Mouse (Mus musculus): ENCODE data around the gene Lrrtm3.

Gene Lrrtm3

DNA sequence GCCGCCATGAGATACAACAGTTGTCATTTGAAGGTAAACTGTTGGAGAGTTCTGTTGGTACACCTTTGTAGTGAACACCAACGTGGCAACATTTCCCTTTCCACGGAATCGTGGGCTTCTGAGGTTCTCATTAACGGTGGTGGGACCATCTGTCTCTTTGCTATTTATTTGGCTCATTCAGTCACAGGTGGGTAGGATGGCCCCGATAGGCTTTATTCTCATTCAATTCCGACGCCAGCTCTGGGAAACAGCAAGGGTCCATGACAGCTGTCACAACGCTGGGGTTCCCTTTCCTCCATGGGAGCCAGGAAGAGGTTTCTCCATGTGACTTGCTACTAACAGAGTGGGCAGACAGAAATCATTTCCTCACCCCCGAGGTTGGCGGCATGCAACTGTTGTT, 48.2 kb downstream of the Lrrtm3 start:
- peak in 1 of 2 experiments; percentile 10 for DNase-seq (ENCODE audit: low spot score in 2 of 2)

GRCm38 (mm10) chr10:64041218-64041617, 48.9 kb downstream of the Lrrtm3 start:
- no peak for DNase-seq (ENCODE audit: low spot score in 2 of 2)

GRCm38 (mm10) chr10:64039760-64040535, 50.1 kb downstream of the Lrrtm3 start:
- peak in 1 of 2 experiments; percentile 47 for DNase-seq (ENCODE audit: low spot score in 2 of 2)

- no peak for DNase-seq (ENCODE audit: low spot score in 2 of 2)
Observed at GRCm38 (mm10) chr10:64030901-64031300, 59.2 kb downstream of the Lrrtm3 start.

- no peak for DNase-seq (ENCODE audit: low spot score in 2 of 2)
Observed at GRCm38 (mm10) chr10:64023340-64023739, 66.7 kb downstream of the Lrrtm3 start.

DNA sequence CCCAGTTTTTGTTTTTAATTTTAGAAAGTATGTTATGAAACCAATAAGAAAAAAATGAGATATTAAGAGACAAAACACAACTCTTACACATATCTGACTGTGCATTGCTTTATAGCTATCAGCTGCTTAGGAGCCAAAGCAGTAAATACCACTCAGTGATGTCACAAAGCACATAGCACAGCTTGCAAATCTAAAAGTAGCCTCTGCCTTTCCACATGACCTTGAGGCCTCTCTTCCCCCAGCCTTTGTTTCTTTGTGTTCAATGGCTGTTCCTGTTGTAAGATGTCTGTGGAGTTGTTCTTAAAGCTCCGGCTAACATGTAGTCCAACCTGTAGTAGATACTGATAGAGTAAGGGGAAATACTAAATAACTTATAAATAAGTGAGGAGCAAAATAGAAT, 69.7 kb downstream of the Lrrtm3 start:
- DNase-seq (ENCODE audit: low spot score in 2 of 2): no peak

GRCm38 (mm10) chr10:64001996-64002395, 88.1 kb downstream of the Lrrtm3 start:
- no peak for DNase-seq (ENCODE audit: low spot score in 2 of 2)

- DNase-seq (ENCODE audit: low spot score in 2 of 2): no peak
Observed at GRCm38 (mm10) chr10:64001531-64001930, 88.5 kb downstream of the Lrrtm3 start.

- DNase-seq (ENCODE audit: low spot score in 2 of 2): no peak
Observed at GRCm38 (mm10) chr10:63994251-63994650, 95.8 kb downstream of the Lrrtm3 start.

GRCm38 (mm10) chr10:63985576-63985975, 104.5 kb downstream of the Lrrtm3 start:
- DNase-seq (ENCODE audit: low spot score in 2 of 2): no peak

- DNase-seq (ENCODE audit: low spot score in 2 of 2): no peak
Observed at GRCm38 (mm10) chr10:63979410-63979809, 110.7 kb downstream of the Lrrtm3 start.

GRCm38 (mm10) chr10:63978969-63979368, 111.1 kb downstream of the Lrrtm3 start:
- DNase-seq (ENCODE audit: low spot score in 2 of 2): no peak

GRCm38 (mm10) chr10:63978535-63978934, 111.5 kb downstream of the Lrrtm3 start:
- DNase-seq (ENCODE audit: low spot score in 2 of 2): no peak

- peak in 1 of 2 experiments; percentile 7 for DNase-seq (ENCODE audit: low spot score in 2 of 2)
Observed at GRCm38 (mm10) chr10:63978101-63978500, 112.0 kb downstream of the Lrrtm3 start.

DNA sequence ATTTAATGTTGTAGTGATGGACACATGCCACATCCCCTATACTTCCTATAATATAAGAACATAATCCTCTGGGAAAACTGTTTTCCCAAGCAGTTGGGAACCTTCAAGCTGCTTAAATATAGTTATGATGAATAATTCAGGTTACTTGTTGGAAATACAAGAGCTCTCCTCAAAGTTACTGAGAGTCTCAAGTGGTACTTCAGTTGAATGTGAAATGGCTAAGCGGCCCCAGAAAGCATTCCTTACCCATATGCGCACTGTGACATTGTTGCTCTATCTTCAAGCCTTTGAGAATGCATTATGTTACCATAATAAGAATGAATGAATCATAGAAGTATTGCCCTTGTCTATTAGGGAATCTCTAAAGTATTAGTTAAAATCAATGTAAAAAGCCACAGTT, 117.8 kb downstream of the Lrrtm3 start:
- DNase-seq (ENCODE audit: low spot score in 2 of 2): no peak

DNA sequence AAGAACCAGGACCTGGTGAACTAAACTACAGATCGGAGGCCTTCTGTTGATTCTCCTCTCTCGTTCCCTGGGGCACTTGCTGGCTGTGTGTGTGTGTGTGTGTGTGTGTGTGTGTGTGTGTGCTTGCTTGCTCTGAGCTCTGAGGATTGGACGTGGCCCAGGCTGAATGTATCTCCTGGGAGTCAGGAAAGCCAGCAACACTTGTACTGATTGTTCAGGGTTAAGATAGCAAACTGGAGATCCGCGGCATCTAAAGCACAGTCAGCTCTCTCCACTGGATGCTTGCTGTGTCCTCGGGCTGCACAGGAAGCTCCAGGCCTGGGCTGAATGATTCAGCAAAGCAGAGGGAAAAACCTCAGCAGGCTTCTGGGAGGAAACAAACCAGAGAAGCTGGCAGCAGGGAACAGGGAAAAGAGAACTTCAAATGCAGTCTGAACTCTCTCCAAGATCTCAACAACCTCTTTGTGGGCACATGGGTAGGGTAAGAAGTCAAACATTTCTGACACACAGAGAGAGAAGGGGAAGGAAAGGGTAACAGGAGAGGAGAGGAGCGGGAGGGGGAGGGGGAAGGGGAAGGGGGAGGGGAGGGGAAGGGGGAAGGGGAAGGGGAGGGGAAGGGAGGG, 135.7 kb downstream of the Lrrtm3 start:
- peak in 1 of 2 experiments; percentile 34 for DNase-seq (ENCODE audit: low spot score in 2 of 2)

- DNase-seq (ENCODE audit: low spot score in 2 of 2): no peak
Observed at GRCm38 (mm10) chr10:63951481-63951880, 138.6 kb downstream of the Lrrtm3 start.

DNA sequence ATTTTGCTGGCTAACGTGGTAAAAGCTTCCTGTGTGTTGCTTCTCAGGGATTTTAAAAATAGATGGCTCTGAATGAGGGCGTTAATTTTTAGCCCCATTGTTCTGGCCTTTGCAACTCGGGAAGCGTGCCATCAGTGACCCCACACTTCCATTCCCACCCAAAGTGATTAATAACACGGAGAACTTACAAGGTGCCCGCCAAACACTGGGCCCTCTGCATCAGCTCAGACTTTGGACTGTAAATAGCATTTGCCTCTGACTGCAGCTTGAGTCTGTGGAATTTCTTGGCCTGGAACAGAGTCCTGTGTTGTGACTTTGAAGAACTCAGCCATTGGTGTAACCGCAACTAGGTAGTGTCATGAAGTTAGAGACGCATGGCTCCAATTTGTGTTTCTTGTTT, 139.2 kb downstream of the Lrrtm3 start:
- DNase-seq (ENCODE audit: low spot score in 2 of 2): no peak

DNA sequence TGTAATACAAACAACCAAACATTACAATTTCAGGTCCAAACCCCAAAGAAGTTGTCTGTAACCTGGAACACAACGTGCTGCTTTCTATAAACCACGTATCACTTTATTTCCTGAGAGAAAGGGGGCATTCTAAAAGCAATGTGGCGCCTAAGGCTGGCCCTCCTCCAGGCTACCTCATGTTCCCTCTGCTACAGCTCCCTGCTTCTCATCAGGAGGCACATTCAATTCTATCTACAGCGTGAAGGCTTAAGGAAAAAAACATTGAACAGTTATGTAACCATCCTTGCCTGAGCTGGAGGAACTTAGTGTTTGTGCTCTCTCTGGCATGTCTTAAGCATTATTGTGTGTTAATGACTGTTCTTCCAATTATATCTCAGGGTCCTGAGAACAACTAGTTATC, 142.8 kb downstream of the Lrrtm3 start:
- DNase-seq (ENCODE audit: low spot score in 2 of 2): no peak

GRCm38 (mm10) chr10:63945534-63945933, 144.5 kb downstream of the Lrrtm3 start:
- DNase-seq (ENCODE audit: low spot score in 2 of 2): no peak

DNA sequence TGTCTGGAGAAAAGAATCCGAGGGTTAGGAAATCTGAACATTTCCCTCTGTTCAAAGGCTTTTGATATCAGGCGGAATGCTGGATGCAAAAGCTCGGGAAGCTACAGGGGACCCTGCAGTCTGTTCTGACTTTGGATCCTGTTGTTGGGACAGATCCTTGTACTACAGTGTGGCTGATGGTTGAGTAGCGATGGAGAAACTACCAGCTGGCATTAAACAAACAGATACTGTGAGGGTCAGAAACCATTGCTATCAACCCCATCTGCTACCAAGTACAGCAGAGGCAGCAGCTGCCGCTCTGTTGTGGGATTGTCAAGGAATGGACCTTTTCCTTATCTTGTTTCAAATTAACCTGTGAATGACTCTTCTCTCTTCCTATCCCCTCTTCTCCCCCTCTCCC, 156.1 kb downstream of the Lrrtm3 start:
- peak in 1 of 2 experiments; percentile 3 for DNase-seq (ENCODE audit: low spot score in 2 of 2)

DNA sequence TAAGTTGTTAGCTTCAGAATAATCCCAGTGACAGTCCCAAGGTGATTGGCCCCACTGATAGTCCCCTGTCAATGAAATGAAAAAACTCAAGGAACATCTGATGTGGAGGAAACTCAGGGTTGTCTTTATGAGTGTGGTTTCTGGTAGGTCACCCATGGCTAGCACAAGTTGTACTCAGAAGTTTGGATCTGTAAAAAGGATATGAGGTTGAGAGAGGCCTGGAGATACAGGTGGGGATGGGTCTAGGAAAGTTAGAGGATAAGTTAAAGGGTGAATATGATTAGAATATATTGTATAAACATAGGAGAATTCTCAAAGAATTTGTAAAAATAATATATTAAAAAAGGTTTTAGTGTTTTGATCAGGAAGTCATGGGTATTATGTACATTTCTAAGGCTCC, 162.7 kb downstream of the Lrrtm3 start, which contains the start of gene Gm10118:
Gene Gm10118 (minus strand): TSS at position 101 of the 400 bp plus-strand sequence.
- no peak for DNase-seq (ENCODE audit: low spot score in 2 of 2)

GRCm38 (mm10) chr10:63908878-63909277, 181.2 kb downstream of the Lrrtm3 start:
- DNase-seq (ENCODE audit: low spot score in 2 of 2): no peak

All from cerebellum, postnatal 4 days (tissue).